Mouse (Mus musculus) cerebellum, adult 2 months (tissue): ENCODE measurements around the gene Prex1.

Source experiments
- CTCF ChIP-seq: fragments of 200-500 bp; IDR thresholded peaks from 2 replicates; pipeline ENCODE4 v1.5.1; 2011; ENCODE audit warnings: low read depth, mild to moderate bottlenecking, control low read depth, low read length, moderate library complexity, borderline replicate concordance; ENCODE audit not compliant: insufficient read depth
- POLR2A ChIP-seq: fragments of 200-500 bp; IDR thresholded peaks from 2 replicates; pipeline ENCODE4 v1.6.1; 2011; ENCODE audit warnings: low read length, control low read depth, borderline replicate concordance; ENCODE audit not compliant: insufficient read depth

DNA sequence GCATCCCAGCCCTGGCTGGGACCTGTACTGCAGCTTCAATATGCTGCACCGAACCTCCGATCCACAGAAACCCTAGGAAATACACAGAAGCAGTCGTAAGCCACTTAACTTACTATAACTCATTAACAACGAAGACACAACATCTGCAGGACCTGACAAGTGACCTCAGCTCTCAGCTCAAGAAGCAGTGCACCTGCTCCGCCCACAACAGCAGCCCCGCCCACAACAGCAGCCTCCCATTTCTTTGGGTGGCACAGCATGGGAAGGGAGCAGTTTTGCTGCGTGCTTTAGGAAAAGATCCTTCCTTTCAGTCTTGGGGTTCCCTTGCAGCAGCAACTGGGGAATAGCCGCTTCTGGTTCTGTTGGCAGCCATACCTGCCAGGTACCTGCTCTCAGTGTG, 13.5 kb downstream of the Prex1 start:
- TF ChIP-seq POLR2A (no peak), CTCF (no peak)
